Mouse (Mus musculus) MEL (cell line): ENCODE measurements around the gene Sv2b. TPM values are rescaled to one million over a fixed set of nuclear protein-coding genes. Genes with fewer than 3 reads are reported as not detected.

Source experiments
- DNase-seq: peaks from one replicate; pipeline ENCODE4 v3.0.0; 2011; ENCODE audit warnings: low read depth, low spot score
- H3K27ac ChIP-seq: 2 replicates; pipeline ENCODE4 v1.5.1; 2012; ENCODE audit warnings: low read depth, mild to moderate bottlenecking, control low read depth, low read length, moderate library complexity; ENCODE audit not compliant: control insufficient read depth
- H3K27me3 ChIP-seq, 2 experiments: fragments of 150-350 bp in 1 of 2; sonication (generic) in 1 of 2; 2 replicates each; pipeline ENCODE4 v1.6.1; 2012; ENCODE audit warnings: low read length in 2 of 2, mild to moderate bottlenecking in 2 of 2, improper control_type of control experiment in 1 of 2, moderate library complexity in 1 of 2; ENCODE audit not compliant: insufficient read depth in 2 of 2, control insufficient read depth in 1 of 2
- H3K36me3 ChIP-seq, 2 experiments: 2 replicates each; pipeline ENCODE4 v1.6.1; 2012 to 2014; ENCODE audit warnings: low read length in 2 of 2, improper control_type of control experiment in 1 of 2, inconsistent platforms in 1 of 2, mild to moderate bottlenecking in 1 of 2; ENCODE audit not compliant: insufficient read depth in 2 of 2, control insufficient read depth in 1 of 2
- H3K4me1 ChIP-seq, 2 experiments: fragments of 150-350 bp in 1 of 2; sonication (generic) in 1 of 2; 2 replicates each; pipeline ENCODE4 v1.6.1; 2012; ENCODE audit warnings: low read length in 2 of 2, improper control_type of control experiment in 1 of 2, mild to moderate bottlenecking in 1 of 2; ENCODE audit not compliant: insufficient read depth in 2 of 2, control insufficient read depth in 1 of 2
- H3K4me3 ChIP-seq, 2 experiments: fragments of 150-350 bp in 1 of 2; sonication (generic) in 1 of 2; 2 replicates each; pipeline ENCODE4 v1.5.1; 2012; ENCODE audit warnings: low read depth in 2 of 2, low read length in 2 of 2, mild to moderate bottlenecking in 2 of 2, moderate library complexity in 2 of 2, control low read depth in 1 of 2, improper control_type of control experiment in 1 of 2; ENCODE audit not compliant: control insufficient read depth in 1 of 2, insufficient read depth in 1 of 2
- H3K79me2 ChIP-seq: 2 replicates; pipeline ENCODE4 v1.6.1; 2012; ENCODE audit warnings: mild to moderate bottlenecking, low read length, moderate library complexity; ENCODE audit not compliant: control insufficient read depth, poor library complexity, insufficient read depth
- H3K9ac ChIP-seq: 2 replicates; pipeline ENCODE4 v1.6.1; 2012; ENCODE audit warnings: low read depth, mild to moderate bottlenecking, control low read depth, low read length, moderate library complexity; ENCODE audit not compliant: control insufficient read depth, poor library complexity, severe bottlenecking
- H3K9me3 ChIP-seq: fragments of 150-350 bp; sonication (generic); replicated peaks from 2 replicates; pipeline ENCODE4 v1.6.1; 2012; ENCODE audit warnings: mild to moderate bottlenecking, low read length, improper control_type of control experiment, moderate library complexity; ENCODE audit not compliant: insufficient read depth
- CHD1 ChIP-seq: IDR thresholded peaks from 2 replicates; pipeline ENCODE4 v1.6.1; 2012; ENCODE audit warnings: low read depth, mild to moderate bottlenecking, inconsistent platforms, low read length, improper control_type of control experiment
- CHD2 ChIP-seq: IDR thresholded peaks from 2 replicates; pipeline ENCODE4 v1.6.1; 2011; ENCODE audit warnings: low read length, improper control_type of control experiment
- E2F4 ChIP-seq: IDR thresholded peaks from 2 replicates; pipeline ENCODE4 v1.6.1; 2011; ENCODE audit warnings: low read depth, low read length, improper control_type of control experiment, borderline replicate concordance
- ELF1 ChIP-seq: IDR thresholded peaks from 2 replicates; pipeline ENCODE4 v1.6.1; 2014; ENCODE audit warnings: low read depth, mild to moderate bottlenecking, inconsistent platforms, low read length, improper control_type of control experiment, moderate library complexity
- EP300 ChIP-seq, 2 experiments: IDR thresholded peaks; 2 replicates each; pipeline ENCODE4 v1.6.1; 2011; ENCODE audit warnings: improper control_type of control experiment in 2 of 2, low read length in 2 of 2, low read depth in 1 of 2, mild to moderate bottlenecking in 1 of 2
- ETS1 ChIP-seq: IDR thresholded peaks from 2 replicates; pipeline ENCODE4 v1.6.1; 2012; ENCODE audit warnings: low read depth, mild to moderate bottlenecking, inconsistent platforms, low read length, improper control_type of control experiment, moderate library complexity
- GABPA ChIP-seq: IDR thresholded peaks from 2 replicates; pipeline ENCODE4 v1.6.1; 2012; ENCODE audit warnings: low read depth, mild to moderate bottlenecking, inconsistent platforms, low read length, improper control_type of control experiment, moderate library complexity
- JUND ChIP-seq: IDR thresholded peaks from 2 replicates; pipeline ENCODE4 v1.6.1; 2011; ENCODE audit warnings: low read depth, mild to moderate bottlenecking, improper control_type of control experiment, low read length
- KAT2A ChIP-seq: conservative IDR thresholded peaks from 2 replicates; pipeline ENCODE4 v1.6.1; 2012; ENCODE audit warnings: low read depth, low read length, improper control_type of control experiment, inconsistent platforms
- MAX ChIP-seq: IDR thresholded peaks from 2 replicates; pipeline ENCODE4 v1.6.1; 2011; ENCODE audit warnings: low read length, improper control_type of control experiment
- MAZ ChIP-seq: IDR thresholded peaks from 2 replicates; pipeline ENCODE4 v1.6.1; 2012; ENCODE audit warnings: low read depth, mild to moderate bottlenecking, inconsistent platforms, low read length, improper control_type of control experiment
- MEF2A ChIP-seq: IDR thresholded peaks from 2 replicates; pipeline ENCODE4 v1.6.1; 2014; ENCODE audit warnings: low read depth, mild to moderate bottlenecking, inconsistent platforms, low read length, improper control_type of control experiment; ENCODE audit not compliant: poor library complexity, insufficient replicate concordance, severe bottlenecking; ENCODE audit errors: extremely low read depth
- MXI1 ChIP-seq: IDR thresholded peaks from 2 replicates; pipeline ENCODE4 v1.6.1; 2011; ENCODE audit warnings: mild to moderate bottlenecking, low read depth, low read length, improper control_type of control experiment
- MYB ChIP-seq: IDR thresholded peaks from 2 replicates; pipeline ENCODE4 v1.6.1; 2011; ENCODE audit warnings: mild to moderate bottlenecking, low read depth, low read length, improper control_type of control experiment
- MYC ChIP-seq: IDR thresholded peaks from 2 replicates; pipeline ENCODE4 v1.6.1; 2011; ENCODE audit warnings: low read depth, mild to moderate bottlenecking, low read length, improper control_type of control experiment, moderate library complexity
- NELFE ChIP-seq: IDR thresholded peaks from 2 replicates; pipeline ENCODE4 v1.6.1; 2011; ENCODE audit warnings: low read depth, low read length, improper control_type of control experiment
- RAD21 ChIP-seq: IDR thresholded peaks from 2 replicates; pipeline ENCODE4 v1.6.1; 2011; ENCODE audit warnings: mild to moderate bottlenecking, low read depth, low read length, improper control_type of control experiment
- RCOR1 ChIP-seq: IDR thresholded peaks from 2 replicates; pipeline ENCODE4 v1.6.1; 2012; ENCODE audit warnings: low read depth, mild to moderate bottlenecking, inconsistent platforms, low read length, improper control_type of control experiment
- SMC3 ChIP-seq: IDR thresholded peaks from 2 replicates; pipeline ENCODE4 v1.6.1; 2011; ENCODE audit warnings: low read depth, low read length, improper control_type of control experiment
- TAL1 ChIP-seq: IDR thresholded peaks from 2 replicates; pipeline ENCODE4 v1.6.1; 2012; ENCODE audit warnings: mild to moderate bottlenecking, inconsistent platforms, low read length, moderate library complexity, mixed read lengths
- TBP ChIP-seq: IDR thresholded peaks from 2 replicates; pipeline ENCODE4 v1.8.0; 2011; ENCODE audit warnings: low read depth, low read length, improper control_type of control experiment
- TCF12 ChIP-seq: IDR thresholded peaks from 2 replicates; pipeline ENCODE4 v1.6.1; 2014; ENCODE audit warnings: low read depth, mild to moderate bottlenecking, inconsistent platforms, low read length, improper control_type of control experiment, moderate library complexity
- UBTF ChIP-seq: IDR thresholded peaks from 2 replicates; pipeline ENCODE4 v1.6.1; 2012; ENCODE audit warnings: low read depth, mild to moderate bottlenecking, inconsistent platforms, low read length, improper control_type of control experiment, moderate library complexity, borderline replicate concordance; ENCODE audit not compliant: insufficient read depth
- USF1 ChIP-seq: IDR thresholded peaks from 2 replicates; pipeline ENCODE4 v1.6.1; 2014; ENCODE audit warnings: low read depth, mild to moderate bottlenecking, inconsistent platforms, low read length, improper control_type of control experiment, moderate library complexity
- USF2 ChIP-seq, 2 experiments: IDR thresholded peaks; 2 replicates each; pipeline ENCODE4 v1.6.1; 2011 to 2012; ENCODE audit warnings: improper control_type of control experiment in 2 of 2, low read length in 2 of 2, borderline replicate concordance in 1 of 2, inconsistent platforms in 1 of 2, low read depth in 1 of 2, mild to moderate bottlenecking in 1 of 2; ENCODE audit not compliant: insufficient read depth in 1 of 2
- ZMIZ1 ChIP-seq: IDR thresholded peaks from 2 replicates; pipeline ENCODE4 v1.6.1; 2012; ENCODE audit warnings: low read depth, mild to moderate bottlenecking, inconsistent platforms, low read length, improper control_type of control experiment, moderate library complexity
- ZNF384 ChIP-seq: IDR thresholded peaks from 2 replicates; pipeline ENCODE4 v1.6.1; 2012; ENCODE audit warnings: low read depth, mild to moderate bottlenecking, inconsistent platforms, low read length, improper control_type of control experiment
- polyA plus RNA-seq, 2 experiments: library from polyadenylated mRNA; stranded (reverse) in 1 of 2; unstranded in 1 of 2; fragments of >175 nt in 1 of 2; fragments of >200 nt in 1 of 2; gene quantifications; 2 replicates each; pipeline versions ENCODE4 v1.2.1 to v1.2.4; 2012; ENCODE audit warnings: low replicate concordance in 2 of 2, low read depth in 1 of 2; ENCODE audit not compliant: insufficient read length in 2 of 2, insufficient read depth in 1 of 2, missing spikeins in 1 of 2
- total RNA-seq: library from RNA; depleted of rRNA; stranded (reverse); fragments of 300-350 nt; gene quantifications from 2 replicates; pipeline ENCODE4 v1.2.3, GENCODE M21; 2012

The Sv2b gene
- total and polyA plus RNA-seq, 3 experiments, result not detected

GRCm38 (mm10) chr7:75273633-75274032 is 35.4 kb downstream of the Sv2b start:
- H3K36me3 ChIP-seq, result no peaks in the 10 kb centered on the region
- H3K79me2 ChIP-seq, result no peaks in the 10 kb centered on the region
- no peak for TF ChIP-seq JUND
- TF ChIP-seq RAD21, result no peak
- no peak for TF ChIP-seq CHD1
- TF ChIP-seq UBTF, result no peak
- no peak for TF ChIP-seq ZNF384
- TF ChIP-seq SMC3, result no peak
- TF ChIP-seq ETS1, result no peak
- TF ChIP-seq CHD2, result no peak
- H3K9me3 ChIP-seq, result no peaks in the 10 kb centered on the region
- H3K27me3 ChIP-seq, result peaks cover 2 to 3% of the 10 kb centered on the region in 2 experiments
- H3K9ac ChIP-seq, result no peak overlapping the region
- no peak for DNase-seq
- H3K4me3 ChIP-seq, result no peak overlapping the region
- no peaks in the 10 kb centered on the region for H3K4me1 ChIP-seq
- no peak overlapping the region for H3K27ac ChIP-seq

GRCm38 (mm10) chr7:75271921-75272381 is 37.1 kb downstream of the Sv2b start:
- H3K4me1 ChIP-seq, result no peaks in the 10 kb centered on the region
- no peaks in the 10 kb centered on the region for H3K9me3 ChIP-seq
- no peaks in the 10 kb centered on the region for H3K36me3 ChIP-seq
- no peak overlapping the region for H3K4me3 ChIP-seq
- H3K27ac ChIP-seq, result no peak overlapping the region
- peaks cover 2 to 3% of the 10 kb centered on the region in 2 experiments for H3K27me3 ChIP-seq
- no peak for DNase-seq
- H3K9ac ChIP-seq, result no peak overlapping the region
- TF ChIP-seq TCF12 (no peak), ZMIZ1 (no peak), USF2 (IDR thresholded peaks at IDR 0.05; ENCODE audit: borderline replicate concordance in 1 of 2, insufficient read depth in 1 of 2, low read depth in 1 of 2, low read length in 2 of 2) (no peak), MEF2A (no peak), TBP (no peak), RCOR1 (no peak), GABPA (no peak)
- no peaks in the 10 kb centered on the region for H3K79me2 ChIP-seq

GRCm38 (mm10) chr7:75271306-75271705 is 37.8 kb downstream of the Sv2b start:
- no peaks in the 10 kb centered on the region for H3K9me3 ChIP-seq
- TF ChIP-seq TAL1 (no peak), EP300 (IDR thresholded peaks at IDR 0.05; ENCODE audit: low read depth in 1 of 2, low read length in 2 of 2) (no peak), JUND (no peak), RAD21 (no peak), MAZ (no peak), CHD1 (no peak), MYB (no peak), E2F4 (no peak), KAT2A (no peak), MAX (no peak), RCOR1 (no peak), MYC (no peak), TBP (no peak), MXI1 (no peak), USF1 (no peak), ELF1 (no peak), NELFE (no peak)
- H3K79me2 ChIP-seq, result no peaks in the 10 kb centered on the region
- H3K4me1 ChIP-seq, result no peaks in the 10 kb centered on the region
- no peak for DNase-seq
- H3K36me3 ChIP-seq, result no peaks in the 10 kb centered on the region
- peaks cover 2 to 3% of the 10 kb centered on the region in 2 experiments for H3K27me3 ChIP-seq
- H3K4me3 ChIP-seq, result no peak overlapping the region
- H3K27ac ChIP-seq, result no peak overlapping the region
- no peak overlapping the region for H3K9ac ChIP-seq
